Mouse (Mus musculus): ENCODE measurements around the gene Cpeb3. TPM values are rescaled to one million over a fixed set of nuclear protein-coding genes. Genes with fewer than 3 reads are reported as not detected.
"Not testable (repeated sequence)": the region's sequence is repeated elsewhere in the genome, so short reads cannot be mapped to it uniquely, and the experiment has no call there.

Cpeb3 gene
- total RNA-seq (2021), result 10 to 100 TPM; 14.4 to 15.5 TPM
- long read RNA-seq, experiment 1, partial matches to known transcripts, result 0 of 4 reads
- long read RNA-seq, experiment 1, other reads (novel, unspliced or antisense), result 4 of 4 reads
- long read RNA-seq, experiment 2, full-length matches to known transcripts, result 1 of 7 reads
- long read RNA-seq, experiment 2, partial matches to known transcripts, result 5 of 7 reads
- long read RNA-seq, experiment 2, other reads (novel, unspliced or antisense), result 1 of 7 reads

GRCm38 (mm10) chr19:37208176-37208755, at the start of gene Cpeb3:
Cpeb3 (minus strand) TSS chr19:37208601.
- peak; percentile 16 to 28 for DNase-seq (ENCODE audit: low spot score in 2 of 2)

- DNase-seq (ENCODE audit: low spot score in 2 of 2), result no peak
Observed at GRCm38 (mm10) chr19:37255321-37255720, 46.9 kb upstream of the Cpeb3 start.

GRCm38 (mm10) chr19:37252104-37252503, 43.7 kb upstream of the Cpeb3 start:
- no peak for DNase-seq (ENCODE audit: low spot score in 2 of 2)

- DNase-seq (ENCODE audit: low spot score in 2 of 2), result peak in 1 of 2 experiments; percentile 14
Observed at GRCm38 (mm10) chr19:37248199-37248598, 39.8 kb upstream of the Cpeb3 start.

- DNase-seq (ENCODE audit: low spot score in 2 of 2), result no peak
Observed at GRCm38 (mm10) chr19:37246859-37247258, 38.5 kb upstream of the Cpeb3 start.

- no peak for DNase-seq (ENCODE audit: low spot score in 2 of 2)
Observed at GRCm38 (mm10) chr19:37242707-37243106, 34.3 kb upstream of the Cpeb3 start.

GRCm38 (mm10) chr19:37241201-37241600, 32.8 kb upstream of the Cpeb3 start:
- DNase-seq (ENCODE audit: low spot score in 2 of 2), result no peak

GRCm38 (mm10) chr19:37239096-37239495, 30.7 kb upstream of the Cpeb3 start:
- DNase-seq (ENCODE audit: low spot score in 2 of 2), result no peak

GRCm38 (mm10) chr19:37238651-37239050, 30.2 kb upstream of the Cpeb3 start:
- DNase-seq (ENCODE audit: low spot score in 2 of 2), result no peak

GRCm38 (mm10) chr19:37237712-37238437, 29.5 kb upstream of the Cpeb3 start:
- no peak for DNase-seq (ENCODE audit: low spot score in 2 of 2)

GRCm38 (mm10) chr19:37237306-37237705, 28.9 kb upstream of the Cpeb3 start:
- DNase-seq (ENCODE audit: low spot score in 2 of 2), result no peak

- no peak for DNase-seq (ENCODE audit: low spot score in 2 of 2)
Observed at GRCm38 (mm10) chr19:37235818-37236217, 27.4 kb upstream of the Cpeb3 start.

GRCm38 (mm10) chr19:37233561-37234539, 25.4 kb upstream of the Cpeb3 start:
- no peak for DNase-seq (ENCODE audit: low spot score in 2 of 2)

- not testable (repeated sequence) for DNase-seq (ENCODE audit: low spot score in 2 of 2)
Observed at GRCm38 (mm10) chr19:37232598-37232997, 24.2 kb upstream of the Cpeb3 start.

GRCm38 (mm10) chr19:37225197-37225862, 16.9 kb upstream of the Cpeb3 start:
- DNase-seq (ENCODE audit: low spot score in 2 of 2), result no peak

- no peak for DNase-seq (ENCODE audit: low spot score in 2 of 2)
Observed at GRCm38 (mm10) chr19:37214711-37215110, 6.3 kb upstream of the Cpeb3 start.

- no peak for DNase-seq (ENCODE audit: low spot score in 2 of 2)
Observed at GRCm38 (mm10) chr19:37211416-37211815, 3.0 kb upstream of the Cpeb3 start.

GRCm38 (mm10) chr19:37210457-37210856, 2.1 kb upstream of the Cpeb3 start:
- no peak for DNase-seq (ENCODE audit: low spot score in 2 of 2)

- DNase-seq (ENCODE audit: low spot score in 2 of 2), result no peak
Observed at GRCm38 (mm10) chr19:37209467-37210128, 1.2 kb upstream of the Cpeb3 start.

GRCm38 (mm10) chr19:37208986-37209385, 585 bp upstream of the Cpeb3 start:
- no peak for DNase-seq (ENCODE audit: low spot score in 2 of 2)

Measured in adrenal gland, adult 18-20 months (tissue).